Mouse (Mus musculus) lung, postnatal 0 days (tissue): ENCODE measurements at regions not wholly inside any gene's neighbourhood (a gene's known extent, or its start where the extent isn't known, plus 50 kb on each side); places are given as distances from the start of the nearest gene placed in this dataset.

Experiments used
- ATAC-seq: fragments of 200-750 bp; cut with Nextera tagmentation; 2 replicates; pipeline ENCODE4 v1.8.0; 2017; ENCODE audit warnings: moderate library complexity
- DNase-seq: peaks from one replicate; pipeline ENCODE4 v3.0.0-alpha.2; 2016; ENCODE audit warnings: low spot score
- H3K27ac ChIP-seq: fragments of 300-500 bp; sonication (generic); 2 replicates; pipeline ENCODE4 v1.5.1; 2014; ENCODE audit warnings: antibody characterized with exemption, mild to moderate bottlenecking, low read length, mixed read lengths
- H3K27me3 ChIP-seq: fragments of 300-500 bp; sonication (generic); replicated peaks from 2 replicates; pipeline ENCODE4 v1.6.1; 2014; ENCODE audit warnings: low read length, mixed read lengths; ENCODE audit not compliant: insufficient read depth
- H3K36me3 ChIP-seq: fragments of 300-500 bp; sonication (generic); 2 replicates; pipeline ENCODE4 v1.6.1; 2014; ENCODE audit warnings: low read length, mixed read lengths; ENCODE audit not compliant: insufficient read depth
- H3K4me1 ChIP-seq: fragments of 300-500 bp; sonication (generic); 2 replicates; pipeline ENCODE4 v1.6.1; 2014; ENCODE audit warnings: antibody characterized with exemption, low read depth, low read length, mixed read lengths; ENCODE audit not compliant: insufficient read depth
- H3K4me2 ChIP-seq: fragments of 300-500 bp; sonication (generic); replicated peaks from 2 replicates; pipeline ENCODE4 v1.6.1; 2014; ENCODE audit warnings: low read depth, mild to moderate bottlenecking, low read length, moderate library complexity, mixed read lengths
- H3K4me3 ChIP-seq: fragments of 300-500 bp; sonication (generic); 2 replicates; pipeline ENCODE4 v1.5.1; 2014; ENCODE audit warnings: low read depth, low read length
- H3K9ac ChIP-seq: fragments of 300-500 bp; sonication (generic); replicated peaks from 2 replicates; pipeline ENCODE4 v1.6.1; 2014; ENCODE audit warnings: low read depth, mild to moderate bottlenecking
- H3K9me3 ChIP-seq: fragments of 300-500 bp; sonication (generic); 2 replicates; pipeline ENCODE4 v1.6.1; 2016; ENCODE audit warnings: low read length, mixed read lengths
- CTCF ChIP-seq: IDR thresholded peaks from 2 replicates; pipeline ENCODE4 v1.5.1; 2016; ENCODE audit warnings: antibody characterized with exemption, mild to moderate bottlenecking
- EP300 ChIP-seq: IDR thresholded peaks from 2 replicates; pipeline ENCODE4 v1.6.1; 2016; ENCODE audit warnings: antibody characterized with exemption, mild to moderate bottlenecking, control low read depth
- WGBS: fragments of 180-500 bp; shearing (Covaris S2); extraction: QIAGEN DNeasy Blood & Tissue Kit; methylation state at CpG from one replicate; pipeline ENCODE4 v1.1.7; 2014; 5-methylcytosine and 5-hydroxymethylcytosine counted together

DNA sequence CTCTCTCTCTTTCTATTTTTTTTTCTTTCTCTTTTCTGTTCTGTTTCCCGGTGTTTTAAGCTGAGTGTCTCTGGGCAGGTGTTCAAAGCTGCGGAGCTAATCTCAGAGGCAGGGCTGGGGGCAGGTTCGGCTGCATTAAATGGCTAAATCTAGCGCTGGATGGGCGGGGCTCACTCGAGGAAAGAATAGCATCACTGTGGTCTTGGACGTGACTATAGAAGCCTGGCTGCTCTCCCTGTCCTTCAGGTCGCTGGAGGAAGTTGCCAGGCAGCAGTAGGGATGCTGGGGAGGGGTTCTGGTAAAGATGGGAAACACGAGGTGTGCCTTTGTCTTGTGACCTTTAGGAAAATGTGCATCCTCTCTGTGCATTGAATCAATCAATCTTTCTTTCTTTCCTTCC, 88.0 kb upstream of the Runx3 start:
- Histone ChIP-seq H3K4me1 (no peaks in the 10 kb centered on the region), H3K9ac (no peak overlapping the region), H3K9me3 (no peaks in the 10 kb centered on the region), H3K27me3 (no peaks in the 10 kb centered on the region), H3K4me2 (no peak overlapping the region), H3K36me3 (no peaks in the 10 kb centered on the region), H3K27ac (no peak overlapping the region), H3K4me3 (no peak overlapping the region)
- ATAC-seq, result no peak
- DNase-seq, result no peak
- 23% methylated on average over 9 of the region's 9 CpGs for WGBS
- TF ChIP-seq CTCF (no peak), EP300 (no peak)

DNA sequence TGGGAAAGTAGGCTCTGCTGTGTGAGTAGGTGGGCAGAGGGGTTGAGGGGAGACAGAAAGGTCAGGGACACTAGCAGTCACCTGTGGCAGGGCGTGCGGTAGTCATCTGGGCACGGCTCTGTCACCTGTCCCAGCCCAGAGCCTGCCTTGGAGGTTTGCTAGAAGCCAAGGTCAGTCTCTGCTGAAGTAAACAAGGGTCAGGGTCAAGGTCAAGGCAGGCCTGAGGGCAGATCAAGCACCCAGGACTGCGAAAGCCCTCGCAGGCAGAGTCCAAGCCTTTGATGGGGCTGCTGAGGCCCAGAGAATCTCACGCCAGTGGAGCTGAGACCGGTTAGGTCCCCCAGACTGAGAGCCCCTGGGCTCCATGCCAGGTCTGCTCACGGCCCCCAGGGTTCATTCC, 87.2 kb upstream of the Runx3 start:
- Histone ChIP-seq H3K27ac (no peak overlapping the region), H3K36me3 (no peaks in the 10 kb centered on the region), H3K9me3 (no peaks in the 10 kb centered on the region), H3K4me3 (no peak overlapping the region), H3K27me3 (no peaks in the 10 kb centered on the region), H3K4me1 (no peaks in the 10 kb centered on the region), H3K4me2 (no peak overlapping the region), H3K9ac (no peak overlapping the region)
- WGBS, result 63% methylated on average over 8 of the region's 8 CpGs
- DNase-seq, result no peak
- TF ChIP-seq CTCF (no peak), EP300 (no peak)
- ATAC-seq, result no peak

DNA sequence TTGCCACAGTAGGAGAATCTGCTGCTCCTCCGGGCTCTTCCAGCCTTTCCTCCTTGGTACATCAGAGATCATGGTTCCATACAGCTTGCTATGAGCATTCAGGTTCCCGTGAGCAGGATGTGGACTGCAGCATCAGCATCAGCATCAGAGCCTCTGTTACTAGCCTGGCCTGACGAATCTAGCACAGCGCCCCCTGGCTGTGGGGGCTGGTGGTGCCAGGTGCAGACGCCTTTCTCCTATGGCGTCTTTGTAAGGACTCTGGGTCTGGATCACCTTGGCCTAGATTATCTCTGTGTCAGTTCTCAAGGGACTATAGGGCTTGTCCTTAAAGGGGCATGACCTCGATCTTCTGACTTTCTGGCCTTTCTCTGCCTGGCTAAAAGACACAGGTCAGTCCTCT, 86.0 kb upstream of the Runx3 start:
- Histone ChIP-seq H3K4me1 (no peaks in the 10 kb centered on the region), H3K9ac (no peak overlapping the region), H3K4me3 (no peak overlapping the region), H3K27ac (no peak overlapping the region), H3K36me3 (no peaks in the 10 kb centered on the region), H3K4me2 (no peak overlapping the region), H3K27me3 (no peaks in the 10 kb centered on the region), H3K9me3 (no peaks in the 10 kb centered on the region)
- no peak for ATAC-seq
- WGBS, result 35% methylated on average over 7 of the region's 7 CpGs
- TF ChIP-seq CTCF (peak; percentile 73), EP300 (no peak)
- peak; percentile 23 for DNase-seq

DNA sequence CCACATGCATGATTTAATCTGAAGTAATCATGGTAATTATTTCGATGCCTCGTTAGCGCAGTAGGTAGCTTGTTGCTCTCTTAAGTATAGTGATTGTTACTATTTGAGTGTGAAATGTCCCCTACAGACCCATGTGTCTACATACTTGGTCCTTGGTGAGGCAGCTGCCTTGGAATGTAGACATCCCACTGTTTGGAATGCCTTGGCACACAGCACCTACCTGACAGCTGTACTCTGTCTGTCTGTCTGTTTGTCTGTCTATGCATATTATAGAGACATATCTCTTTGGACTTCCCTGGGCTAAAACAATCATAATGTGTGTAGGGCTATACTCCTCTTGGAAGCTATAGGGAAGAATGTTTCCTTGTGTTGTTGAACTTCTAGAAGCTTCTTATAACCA, 83.7 kb upstream of the Runx3 start:
- H3K4me2 ChIP-seq, result no peak overlapping the region
- DNase-seq, result no peak
- WGBS, result 91% methylated on average over 3 of the region's 3 CpGs

DNA sequence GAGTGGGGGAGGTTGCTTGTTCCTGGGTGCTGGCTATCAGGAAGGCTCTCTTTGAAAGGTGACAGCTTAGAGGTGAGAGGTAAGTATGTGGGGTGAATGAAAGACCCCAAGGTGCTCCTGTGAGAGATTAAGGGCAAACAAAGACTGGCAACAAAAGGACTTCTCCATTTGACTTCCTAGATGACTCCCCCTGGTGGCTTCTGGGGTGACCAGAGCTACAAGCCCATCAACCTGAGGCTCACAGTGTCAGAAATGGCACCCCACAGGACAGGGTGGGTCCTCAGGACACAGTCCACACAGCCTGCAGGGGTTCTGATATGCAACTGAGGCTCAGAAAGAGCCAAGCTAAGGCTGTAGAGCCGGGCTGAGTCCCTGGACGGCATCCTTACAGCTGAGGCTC, 81.2 kb upstream of the Runx3 start:
- no peaks in the 10 kb centered on the region for H3K27me3 ChIP-seq
- ATAC-seq, result no peak
- 82% methylated on average over 2 of the region's 2 CpGs for WGBS
- no peak overlapping the region for H3K9ac ChIP-seq
- H3K36me3 ChIP-seq, result no peaks in the 10 kb centered on the region
- H3K4me2 ChIP-seq, result no peak overlapping the region
- no peaks in the 10 kb centered on the region for H3K4me1 ChIP-seq
- TF ChIP-seq EP300 (no peak), CTCF (peak; percentile 30; the same call in 1 of the 2 replicates)
- no peaks in the 10 kb centered on the region for H3K9me3 ChIP-seq
- no peak overlapping the region for H3K27ac ChIP-seq
- H3K4me3 ChIP-seq, result no peak overlapping the region
- DNase-seq, result no peak

More for the DNA sequence above, 83.7 kb upstream of the Runx3 start:
- Histone ChIP-seq H3K4me1 (no peaks in the 10 kb centered on the region), H3K27me3 (no peaks in the 10 kb centered on the region), H3K4me3 (no peak overlapping the region), H3K36me3 (no peaks in the 10 kb centered on the region), H3K9ac (no peak overlapping the region), H3K9me3 (no peaks in the 10 kb centered on the region), H3K27ac (no peak overlapping the region)
- ATAC-seq, result no peak; the same call in 1 of the 2 replicates
- TF ChIP-seq CTCF (no peak), EP300 (no peak)

DNA sequence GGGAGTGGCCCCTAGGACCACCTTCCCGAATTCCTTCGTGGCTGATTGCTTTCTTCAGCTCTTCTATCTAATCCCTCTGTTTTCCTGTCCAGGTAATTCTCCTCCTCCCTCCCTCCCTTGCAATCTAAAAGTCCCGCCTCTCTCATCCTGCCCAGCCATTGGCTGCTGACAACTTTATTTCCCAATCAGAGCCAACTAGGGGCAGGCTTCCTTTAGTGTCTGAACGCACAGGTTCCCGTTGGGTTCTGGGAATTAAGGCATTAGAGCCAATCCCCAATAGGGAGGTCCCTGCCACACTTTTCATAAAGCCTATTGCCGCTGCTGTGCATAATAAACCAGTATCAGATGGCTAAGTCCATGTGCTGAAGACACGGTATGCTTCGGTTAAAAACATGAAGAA, 78.5 kb upstream of the Runx3 start:
- Histone ChIP-seq H3K27me3 (no peaks in the 10 kb centered on the region), H3K9ac (no peak overlapping the region), H3K36me3 (no peaks in the 10 kb centered on the region), H3K27ac (no peak overlapping the region), H3K9me3 (no peaks in the 10 kb centered on the region), H3K4me2 (no peak overlapping the region), H3K4me3 (no peak overlapping the region), H3K4me1 (no peaks in the 10 kb centered on the region)
- TF ChIP-seq CTCF, result no peak
- no peak for TF ChIP-seq EP300
- ATAC-seq, result no peak
- WGBS, result 45% methylated on average over 8 of the region's 8 CpGs
- DNase-seq, result no peak

DNA sequence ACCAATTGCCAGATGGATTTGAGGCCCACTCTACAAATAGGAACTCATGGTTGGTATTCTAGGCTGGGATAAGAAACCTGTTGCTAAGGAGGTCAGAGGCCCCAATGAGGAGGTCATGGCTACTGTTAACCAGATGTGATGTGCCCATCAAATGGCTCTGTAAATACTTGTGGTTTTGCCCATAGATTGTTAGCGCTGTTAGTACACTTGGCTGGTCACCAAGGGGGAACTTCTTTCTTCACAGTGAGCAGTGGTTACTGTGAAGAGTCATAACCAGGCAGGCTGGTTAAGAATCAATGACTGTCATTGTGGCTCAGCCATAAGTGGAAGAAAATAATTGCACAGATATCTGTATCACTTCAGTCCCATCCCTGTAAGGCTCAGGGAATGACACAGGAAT, 78.0 kb upstream of the Runx3 start:
- Histone ChIP-seq H3K27me3 (no peaks in the 10 kb centered on the region), H3K9ac (no peak overlapping the region), H3K4me2 (no peak overlapping the region), H3K36me3 (no peaks in the 10 kb centered on the region), H3K27ac (no peak overlapping the region), H3K4me3 (no peak overlapping the region), H3K4me1 (no peaks in the 10 kb centered on the region), H3K9me3 (no peaks in the 10 kb centered on the region)
- no peak for ATAC-seq
- no peak for DNase-seq
- no peak for TF ChIP-seq CTCF
- no peak for TF ChIP-seq EP300
- 82% methylated on average over 1 of the region's 1 CpGs for WGBS
